Mouse (Mus musculus) thymus, adult 2 months (tissue): ENCODE data around the gene Angel1. TPM values are rescaled to one million over a fixed set of nuclear protein-coding genes. Genes with fewer than 3 reads are reported as not detected.

Experiments
- DNase-seq: peaks from one replicate; pipeline ENCODE4 v3.0.0; 2021
- H3K27ac ChIP-seq: fragments of 200-500 bp; 2 replicates; pipeline ENCODE4 v1.5.1; 2012; ENCODE audit warnings: low read length, control low read depth; ENCODE audit not compliant: control insufficient read depth, insufficient read depth
- H3K27me3 ChIP-seq: fragments of 200-500 bp; 2 replicates; pipeline ENCODE4 v1.6.1; 2012; ENCODE audit warnings: mild to moderate bottlenecking, low read length, moderate library complexity, mixed read lengths; ENCODE audit not compliant: control insufficient read depth, insufficient read depth
- H3K36me3 ChIP-seq: fragments of 200-500 bp; 2 replicates; pipeline ENCODE4 v1.6.1; 2012; ENCODE audit warnings: mild to moderate bottlenecking, low read length, moderate library complexity; ENCODE audit not compliant: control insufficient read depth, insufficient read depth
- H3K4me1 ChIP-seq: fragments of 200-500 bp; replicated peaks from 2 replicates; pipeline ENCODE4 v1.6.1; 2012; ENCODE audit warnings: low read length; ENCODE audit not compliant: control insufficient read depth, insufficient read depth
- H3K4me3 ChIP-seq: fragments of 200-500 bp; 2 replicates; pipeline ENCODE4 v1.5.1; 2012; ENCODE audit warnings: mild to moderate bottlenecking, low read length, control low read depth, moderate library complexity; ENCODE audit not compliant: control insufficient read depth, insufficient read depth
- CTCF ChIP-seq: fragments of 200-500 bp; IDR thresholded peaks from 2 replicates; pipeline ENCODE4 v1.5.1; 2012; ENCODE audit warnings: mild to moderate bottlenecking, control low read depth, low read length, moderate library complexity, borderline replicate concordance; ENCODE audit not compliant: control insufficient read depth, poor library complexity, insufficient read depth; ENCODE audit errors: extremely low read depth
- POLR2A ChIP-seq: fragments of 200-500 bp; IDR thresholded peaks from 2 replicates; pipeline ENCODE4 v1.6.1; 2012; ENCODE audit warnings: mild to moderate bottlenecking, low read length, control low read depth, moderate library complexity; ENCODE audit not compliant: control insufficient read depth, poor library complexity, insufficient read depth; ENCODE audit errors: extremely low read depth
- WGBS: fragments of 180-500 bp; shearing (Covaris S2); methylation state at CpG from one replicate; pipeline ENCODE4 v1.1.7; 2018; 5-methylcytosine and 5-hydroxymethylcytosine counted together
- polyA plus RNA-seq: library from polyadenylated mRNA; depleted of rRNA; stranded (reverse); fragments of >200 nt; gene quantifications from 2 replicates; pipeline ENCODE4 v1.2.3, GENCODE M21; 2012

The Angel1 gene
- polyA plus RNA-seq, 1 experiment: 8.4 TPM

- Histone ChIP-seq H3K27ac (no peak overlapping the region), H3K4me3 (no peak overlapping the region), H3K27me3 (peaks cover 3% of the 10 kb centered on the region; the same call in 1 of the 2 replicates), H3K4me1 (peaks cover 13% of the 10 kb centered on the region), H3K36me3 (no peaks in the 10 kb centered on the region)
- DNase-seq: no peak
- TF ChIP-seq CTCF: no peak
- no peak for TF ChIP-seq POLR2A
- WGBS: 75% methylated on average over 11 of the region's 11 CpGs
Observed at GRCm38 (mm10) chr12:86680591-86681193, 45.6 kb downstream of the Angel1 start.

GRCm38 (mm10) chr12:86679991-86680491, 46.2 kb downstream of the Angel1 start:
- H3K4me1 ChIP-seq: peaks cover 13% of the 10 kb centered on the region

GRCm38 (mm10) chr12:86679546-86679930, 46.7 kb downstream of the Angel1 start:
- peak overlapping the region; percentile 68 for H3K4me3 ChIP-seq
- no peaks in the 10 kb centered on the region for H3K36me3 ChIP-seq
- H3K27ac ChIP-seq: no peak overlapping the region
- 31% methylated on average over 9 of the region's 9 CpGs for WGBS
- peaks cover 3% of the 10 kb centered on the region; the same call in 1 of the 2 replicates for H3K27me3 ChIP-seq
- H3K4me1 ChIP-seq: peaks cover 13% of the 10 kb centered on the region
- TF ChIP-seq POLR2A (no peak), CTCF (no peak)
- DNase-seq: no peak

More at GRCm38 (mm10) chr12:86679991-86680491, 46.2 kb downstream of the Angel1 start:
- Histone ChIP-seq H3K27ac (no peak overlapping the region), H3K36me3 (no peaks in the 10 kb centered on the region), H3K4me3 (no peak overlapping the region), H3K27me3 (peaks cover 3% of the 10 kb centered on the region; the same call in 1 of the 2 replicates)
- TF ChIP-seq POLR2A: no peak
- WGBS: 69% methylated on average over 12 of the region's 12 CpGs
- DNase-seq: no peak

GRCm38 (mm10) chr12:86678591-86679545, 47.4 kb downstream of the Angel1 start, which contains the start of gene Vash1:
TSS of gene Vash1 (plus strand) at chr12:86678700.
- under 1% methylated on average over 94 of the region's 94 CpGs for WGBS
- no peak for TF ChIP-seq POLR2A
- TF ChIP-seq CTCF: no peak
- Histone ChIP-seq H3K4me3 (peak within 1 kb of the TSS; percentile 68), H3K27ac (no peak within 1 kb of the TSS), H3K4me1 (peaks cover 13% of the 10 kb centered on the region), H3K27me3 (peaks cover 3% of the 10 kb centered on the region; the same call in 1 of the 2 replicates), H3K36me3 (no peaks in the 10 kb centered on the region)
- peak; percentile 51 for DNase-seq

GRCm38 (mm10) chr12:86672507-86672906, 53.8 kb downstream of the Angel1 start:
- Histone ChIP-seq H3K4me3 (no peak overlapping the region), H3K4me1 (no peaks in the 10 kb centered on the region), H3K27ac (no peak overlapping the region), H3K27me3 (no peaks in the 10 kb centered on the region), H3K36me3 (no peaks in the 10 kb centered on the region)
- no peak for DNase-seq
- TF ChIP-seq CTCF (no peak), POLR2A (no peak)
- 13% methylated on average over 5 of the region's 5 CpGs for WGBS

GRCm38 (mm10) chr12:86672105-86672504, 54.2 kb downstream of the Angel1 start:
- Histone ChIP-seq H3K36me3 (no peaks in the 10 kb centered on the region), H3K4me1 (no peaks in the 10 kb centered on the region), H3K27me3 (no peaks in the 10 kb centered on the region), H3K27ac (no peak overlapping the region), H3K4me3 (no peak overlapping the region)
- TF ChIP-seq POLR2A (no peak), CTCF (no peak)
- no peak for DNase-seq
- 77% methylated on average over 4 of the region's 4 CpGs for WGBS
